Mouse (Mus musculus) limb, embryonic 11.5 days (tissue): Measurements from ENCODE around the gene Pnpla5. TPM values are rescaled to one million over a fixed set of nuclear protein-coding genes. Genes with fewer than 3 reads are reported as not detected.

Source experiments
- ATAC-seq: fragments of 200-750 bp; cut with Nextera tagmentation; 2 replicates; pipeline ENCODE4 v1.8.0; 2017; ENCODE audit warnings: low read depth; ENCODE audit not compliant: insufficient number of reproducible peaks, low FRiP score, low TSS enrichment
- DNase-seq: peaks from one replicate; pipeline ENCODE4 v3.0.0-alpha.2; 2015; ENCODE audit warnings: low spot score
- H3K27ac ChIP-seq: fragments of 300-500 bp; sonication (generic); replicated peaks from 2 replicates; pipeline ENCODE4 v1.5.1; 2014; ENCODE audit warnings: low read depth, mild to moderate bottlenecking, low read length
- H3K27me3 ChIP-seq: fragments of 300-500 bp; sonication (generic); 2 replicates; pipeline ENCODE4 v1.6.1; 2014; ENCODE audit warnings: mild to moderate bottlenecking, low read length, mixed read lengths; ENCODE audit not compliant: control insufficient read depth, insufficient read depth
- H3K36me3 ChIP-seq: fragments of 300-500 bp; sonication (generic); 2 replicates; pipeline ENCODE4 v1.6.1; 2014; ENCODE audit warnings: mild to moderate bottlenecking, low read length, moderate library complexity, mixed read lengths; ENCODE audit not compliant: control insufficient read depth, insufficient read depth
- H3K4me1 ChIP-seq: fragments of 300-500 bp; sonication (generic); 2 replicates; pipeline ENCODE4 v1.6.1; 2014; ENCODE audit warnings: low read length, mixed read lengths; ENCODE audit not compliant: control insufficient read depth, insufficient read depth
- H3K4me2 ChIP-seq: fragments of 300-500 bp; sonication (generic); 2 replicates; pipeline ENCODE4 v1.6.1; 2014; ENCODE audit warnings: low read depth, mild to moderate bottlenecking, moderate library complexity; ENCODE audit not compliant: severe bottlenecking
- H3K4me3 ChIP-seq: fragments of 300-500 bp; sonication (generic); 2 replicates; pipeline ENCODE4 v1.5.1; 2014; ENCODE audit warnings: low read depth, low read length
- H3K9ac ChIP-seq: fragments of 300-500 bp; sonication (generic); 2 replicates; pipeline ENCODE4 v1.6.1; 2014; ENCODE audit warnings: mild to moderate bottlenecking, low read length
- H3K9me3 ChIP-seq: fragments of 300-500 bp; sonication (generic); 2 replicates; pipeline ENCODE4 v1.6.1; 2016; ENCODE audit warnings: low read length; ENCODE audit not compliant: control insufficient read depth
- WGBS: fragments of 180-500 bp; shearing (Covaris S2); extraction: QIAGEN DNeasy Blood & Tissue Kit; methylation state at CpG from one replicate; pipeline ENCODE4 v1.1.7; 2014; 5-methylcytosine and 5-hydroxymethylcytosine counted together
- polyA plus RNA-seq: library from polyadenylated mRNA; unstranded; fragments of >200 nt; fragmentation: Nextera tagmentation; extraction: Ambion mirVana; gene quantifications from 2 replicates; pipeline ENCODE4 v1.2.1, GENCODE M21; 2014

Pnpla5 gene
- polyA plus RNA-seq, 1 experiment from 2014 or later = not detected

DNA sequence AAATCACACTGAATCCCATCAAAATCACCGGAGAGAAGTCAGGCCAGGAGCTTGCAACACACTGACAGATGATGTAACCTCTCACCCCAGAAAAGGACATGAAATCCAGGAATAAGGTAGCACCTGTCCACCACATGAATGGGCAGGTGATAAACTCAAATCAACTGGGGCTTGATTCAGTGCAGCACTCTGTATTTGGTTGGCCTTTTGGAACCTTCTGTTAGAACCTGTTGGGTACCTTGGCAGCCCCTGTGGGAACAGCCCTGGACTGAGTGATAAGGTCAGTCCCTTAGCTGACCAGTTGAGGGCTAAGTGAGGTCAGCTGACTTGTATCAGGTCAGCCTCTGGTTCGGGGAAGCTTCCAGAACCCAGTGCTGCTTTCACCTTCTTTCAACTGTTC, 33.2 kb upstream of the Pnpla5 start:
- H3K9me3 ChIP-seq = no peaks in the 10 kb centered on the region
- H3K27me3 ChIP-seq = no peaks in the 10 kb centered on the region
- no peak overlapping the region for H3K27ac ChIP-seq
- no peak for ATAC-seq
- H3K4me1 ChIP-seq = no peaks in the 10 kb centered on the region
- H3K9ac ChIP-seq = no peak overlapping the region
- no peak overlapping the region for H3K4me2 ChIP-seq
- no peaks in the 10 kb centered on the region for H3K36me3 ChIP-seq
- DNase-seq = no peak
- H3K4me3 ChIP-seq = no peak overlapping the region
- WGBS = 91% methylated on average over 2 of the region's 2 CpGs

DNA sequence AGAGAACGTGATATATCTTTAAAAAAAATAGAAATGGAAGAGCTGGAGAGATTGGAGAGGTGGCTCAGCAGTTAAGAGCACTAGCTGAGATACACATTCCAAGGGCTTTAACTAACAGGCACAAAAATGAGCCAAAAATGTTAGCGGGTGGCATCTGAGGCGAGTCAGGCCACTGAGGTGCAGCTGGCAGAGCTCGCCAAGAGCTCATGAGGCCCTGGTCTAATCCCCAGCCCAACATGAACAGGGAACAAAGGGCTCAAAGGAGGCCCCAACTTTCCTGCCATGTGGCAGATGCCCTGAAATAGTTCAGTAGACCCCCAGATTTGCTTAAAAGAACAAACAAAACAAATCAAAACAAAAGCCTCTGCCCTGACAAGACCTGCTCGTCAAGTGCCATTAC, 18.0 kb upstream of the Pnpla5 start:
- WGBS = 81% methylated on average over 5 of the region's 5 CpGs
- Histone ChIP-seq H3K4me1 (no peaks in the 10 kb centered on the region), H3K27me3 (no peaks in the 10 kb centered on the region), H3K4me3 (no peak overlapping the region), H3K9me3 (no peaks in the 10 kb centered on the region), H3K36me3 (no peaks in the 10 kb centered on the region), H3K27ac (no peak overlapping the region), H3K4me2 (no peak overlapping the region), H3K9ac (no peak overlapping the region)
- ATAC-seq (no peak), DNase-seq (no peak)

DNA sequence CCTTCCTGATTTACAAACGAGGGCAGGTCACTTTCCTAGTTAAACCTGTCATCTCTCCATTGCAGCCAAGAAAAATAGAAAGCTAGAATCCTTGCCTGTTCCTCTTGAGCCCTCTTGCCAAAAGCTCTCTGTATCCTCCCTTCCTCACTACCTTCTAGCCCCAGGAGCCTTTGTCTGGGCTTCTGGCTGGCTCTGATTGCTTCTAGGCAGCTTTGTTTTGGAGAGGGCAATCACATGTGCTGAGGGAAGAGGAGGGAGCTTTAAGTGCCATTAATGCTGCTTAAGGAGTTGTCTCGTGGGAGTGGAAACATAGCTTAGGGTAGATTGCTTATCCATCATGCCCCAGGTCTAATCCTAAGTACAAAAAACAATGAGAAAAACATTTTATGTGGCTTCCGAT, 17.1 kb upstream of the Pnpla5 start:
- no peak overlapping the region for H3K4me3 ChIP-seq
- DNase-seq (no peak), ATAC-seq (no peak)
- H3K27ac ChIP-seq = no peak overlapping the region
- H3K36me3 ChIP-seq = no peaks in the 10 kb centered on the region
- 65% methylated on average over 3 of the region's 3 CpGs for WGBS
- no peaks in the 10 kb centered on the region for H3K4me1 ChIP-seq
- H3K4me2 ChIP-seq = no peak overlapping the region
- no peak overlapping the region for H3K9ac ChIP-seq
- H3K9me3 ChIP-seq = no peaks in the 10 kb centered on the region
- H3K27me3 ChIP-seq = no peaks in the 10 kb centered on the region

DNA sequence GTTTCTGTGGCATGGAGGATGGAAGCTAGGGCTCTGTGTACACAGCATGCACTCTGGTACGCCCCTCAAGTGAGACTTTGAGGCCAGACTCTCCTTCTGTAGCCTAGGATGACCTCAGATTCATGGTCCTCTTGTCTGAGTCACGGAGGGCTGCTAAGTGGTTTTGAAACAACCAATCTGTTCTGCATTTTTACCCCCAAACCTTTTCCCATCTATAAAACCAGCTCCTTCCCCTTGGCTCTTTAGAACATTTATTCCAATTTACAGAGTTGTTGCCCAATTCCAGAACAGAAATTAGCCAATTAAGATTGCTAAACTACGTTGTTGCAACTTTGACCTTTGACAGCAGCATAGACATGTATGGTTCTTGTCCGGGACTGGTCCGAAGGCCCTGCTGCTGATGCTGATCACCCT, 16.6 kb upstream of the Pnpla5 start:
- H3K9ac ChIP-seq = no peak overlapping the region
- DNase-seq (no peak), ATAC-seq (no peak)
- no peak overlapping the region for H3K4me3 ChIP-seq
- no peak overlapping the region for H3K4me2 ChIP-seq
- no peaks in the 10 kb centered on the region for H3K9me3 ChIP-seq
- H3K27ac ChIP-seq = no peak overlapping the region
- H3K4me1 ChIP-seq = no peaks in the 10 kb centered on the region
- no peaks in the 10 kb centered on the region for H3K27me3 ChIP-seq
- WGBS = 76% methylated on average over 5 of the region's 5 CpGs
- H3K36me3 ChIP-seq = no peaks in the 10 kb centered on the region

DNA sequence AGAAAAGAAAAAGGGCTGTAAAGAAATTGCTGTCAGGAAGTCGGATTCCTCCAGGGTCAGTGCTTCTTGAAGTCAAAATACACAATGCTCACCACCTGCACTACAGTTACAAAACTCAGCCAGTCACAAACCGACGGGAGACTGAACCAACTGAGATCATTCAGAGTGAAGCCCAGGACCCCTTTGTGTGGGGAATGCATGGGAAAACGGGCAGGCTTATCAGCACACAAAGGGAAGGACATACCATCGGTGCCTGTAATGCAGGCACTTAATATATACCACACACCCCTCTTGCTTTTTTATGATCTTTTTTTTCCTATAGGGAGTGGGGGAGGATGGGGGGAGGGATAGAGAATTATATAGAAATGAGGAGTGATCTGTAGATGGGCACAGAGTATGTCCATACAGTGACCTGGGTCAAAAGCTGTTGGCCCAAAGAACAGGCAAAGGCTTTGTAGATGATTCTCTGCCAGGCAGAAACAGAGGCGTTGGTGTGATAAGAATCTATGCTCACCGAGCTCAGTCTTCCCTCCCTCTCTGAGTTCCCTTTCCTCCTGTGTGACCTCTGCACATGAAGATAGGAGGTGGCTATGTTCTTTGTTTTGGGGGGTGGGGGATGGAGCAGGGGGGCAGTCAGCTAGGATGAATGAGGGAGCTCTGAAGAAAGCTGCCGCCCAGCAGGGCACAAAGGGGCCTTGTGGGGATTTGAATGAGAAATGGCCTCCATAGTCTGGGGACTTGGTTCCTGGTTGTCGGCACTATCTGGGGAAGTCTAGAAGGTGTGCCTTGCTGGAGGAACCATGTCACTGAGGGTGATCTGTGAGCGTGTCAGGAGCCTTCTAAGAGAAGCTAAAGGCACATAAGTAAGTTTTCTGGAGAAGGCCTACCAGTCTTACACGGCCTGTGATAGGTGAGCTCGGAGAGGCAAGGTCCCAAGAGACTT, 13.8 kb upstream of the Pnpla5 start:
- no peak overlapping the region for H3K9ac ChIP-seq
- H3K27me3 ChIP-seq = no peaks in the 10 kb centered on the region
- no peaks in the 10 kb centered on the region for H3K9me3 ChIP-seq
- WGBS = 65% methylated on average over 12 of the region's 12 CpGs
- ATAC-seq (no peak), DNase-seq (no peak)
- H3K4me1 ChIP-seq = no peaks in the 10 kb centered on the region
- H3K27ac ChIP-seq = no peak overlapping the region
- no peaks in the 10 kb centered on the region for H3K36me3 ChIP-seq
- no peak overlapping the region for H3K4me3 ChIP-seq
- H3K4me2 ChIP-seq = no peak overlapping the region

DNA sequence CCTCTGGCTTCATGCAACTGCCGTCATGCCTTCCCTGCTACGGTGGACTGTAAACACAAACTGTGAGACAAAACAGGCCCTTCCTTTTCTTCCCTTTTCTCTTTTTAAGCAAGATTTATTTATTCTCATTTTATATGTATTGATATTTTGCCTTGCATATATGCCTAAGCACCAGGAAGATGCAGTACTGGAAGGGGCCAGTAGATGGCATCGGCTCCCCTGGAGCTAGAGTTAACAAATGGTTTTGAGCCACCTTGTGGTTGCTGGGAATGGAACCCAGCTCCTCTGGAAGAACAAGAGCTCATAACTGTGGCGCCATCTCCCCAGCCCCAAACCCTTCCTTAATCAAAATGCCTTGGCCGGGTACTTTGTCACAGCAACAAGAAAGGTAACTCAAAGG, 12.5 kb upstream of the Pnpla5 start:
- DNase-seq = peak; percentile 72
- Histone ChIP-seq H3K27me3 (no peaks in the 10 kb centered on the region), H3K27ac (no peak overlapping the region), H3K9me3 (no peaks in the 10 kb centered on the region), H3K9ac (no peak overlapping the region), H3K4me3 (no peak overlapping the region), H3K36me3 (no peaks in the 10 kb centered on the region), H3K4me2 (no peak overlapping the region), H3K4me1 (no peaks in the 10 kb centered on the region)
- WGBS = 79% methylated on average over 5 of the region's 5 CpGs
- ATAC-seq = no peak

DNA sequence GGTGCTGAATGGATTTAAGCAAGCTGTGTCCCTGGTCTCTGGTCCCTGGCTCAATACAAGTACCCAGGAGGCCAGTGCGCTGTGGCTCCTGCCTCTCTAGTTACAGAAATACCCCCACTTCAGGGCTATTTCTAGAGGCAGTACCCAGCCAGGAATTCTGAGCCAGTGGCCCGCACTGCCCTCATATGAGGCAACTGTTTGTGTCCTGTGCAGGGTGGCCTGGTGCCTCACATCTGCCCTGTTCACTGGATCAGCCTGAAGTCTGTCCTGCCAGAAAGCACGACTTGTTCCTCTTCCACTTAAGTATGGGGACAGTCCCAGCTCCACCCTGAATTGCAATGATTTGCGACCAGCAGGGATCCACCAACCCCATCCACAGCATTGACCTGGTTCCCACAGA, 10.5 kb upstream of the Pnpla5 start:
- WGBS = 73% methylated on average over 4 of the region's 4 CpGs

DNA sequence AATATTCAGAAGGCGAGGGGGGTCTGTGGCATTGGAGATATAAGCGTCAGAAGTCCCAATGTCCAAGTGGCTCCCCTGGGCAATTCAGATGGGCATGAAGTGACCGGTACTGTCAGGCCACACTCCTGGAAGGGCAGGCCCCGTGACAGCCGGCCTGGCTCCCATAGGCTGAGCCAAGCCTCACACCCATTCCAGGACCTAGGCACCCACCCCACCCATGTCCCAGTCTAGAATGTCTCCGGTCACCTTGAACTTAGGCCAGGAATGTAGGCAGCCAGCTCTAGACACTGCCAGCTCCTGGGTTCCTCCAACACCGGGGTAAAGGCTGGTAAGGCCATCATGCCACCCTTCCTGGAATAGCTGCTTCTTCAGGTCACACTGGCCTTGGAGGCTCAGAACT, 9.0 kb upstream of the Pnpla5 start:
- H3K9ac ChIP-seq = no peak overlapping the region
- no peak for ATAC-seq
- no peak overlapping the region for H3K27ac ChIP-seq
- no peaks in the 10 kb centered on the region for H3K9me3 ChIP-seq
- no peak for DNase-seq
- no peak overlapping the region for H3K4me3 ChIP-seq
- no peaks in the 10 kb centered on the region for H3K36me3 ChIP-seq
- WGBS = 90% methylated on average over 7 of the region's 7 CpGs
- no peaks in the 10 kb centered on the region for H3K27me3 ChIP-seq
- no peak overlapping the region for H3K4me2 ChIP-seq
- no peaks in the 10 kb centered on the region for H3K4me1 ChIP-seq

More for the DNA sequence above, 10.5 kb upstream of the Pnpla5 start:
- Histone ChIP-seq H3K4me1 (no peaks in the 10 kb centered on the region), H3K4me2 (no peak overlapping the region), H3K4me3 (no peak overlapping the region), H3K36me3 (no peaks in the 10 kb centered on the region), H3K27me3 (no peaks in the 10 kb centered on the region), H3K27ac (no peak overlapping the region), H3K9me3 (no peaks in the 10 kb centered on the region), H3K9ac (no peak overlapping the region)
- ATAC-seq (no peak), DNase-seq (no peak)
